Comparison of ENCODE assay signal across 22 mouse cellular contexts in genomic region chr3:37550594-37550993, GRCm38 (mm10).
"Had no signal": no experiment of that assay in that cellular context is flagged by ENCODE, and none has a peak within 500 bp of the region (broad histone marks: within the 10 kb centered on the region; RNA-seq: fewer than 3 reads in every experiment).

No protein-coding gene starts in this region.

- H3K4me1 ChIP-seq: limb, embryonic 15.5 days; neural tube, embryonic 12.5 days; neural tube, embryonic 15.5 days had no signal

- H3K36me3 ChIP-seq: limb, embryonic 12.5 days; limb, embryonic 15.5 days; neural tube, embryonic 12.5 days; neural tube, embryonic 15.5 days had no signal

- H3K4me3 ChIP-seq: left cerebral cortex, adult 2 months; limb, embryonic 12.5 days; limb, embryonic 15.5 days; neural tube, embryonic 12.5 days; neural tube, embryonic 15.5 days had no signal

- H3K9me3 ChIP-seq: limb, embryonic 12.5 days; limb, embryonic 15.5 days; neural tube, embryonic 12.5 days; neural tube, embryonic 15.5 days had no signal

- H3K4me2 ChIP-seq: limb, embryonic 12.5 days; limb, embryonic 15.5 days; midbrain, embryonic 11.5 days; neural tube, embryonic 12.5 days; neural tube, embryonic 15.5 days had no signal

- H3K27ac ChIP-seq: kidney, postnatal 0 days; left cerebral cortex, adult 2 months; limb, embryonic 12.5 days; limb, embryonic 15.5 days; neural tube, embryonic 12.5 days; neural tube, embryonic 15.5 days; stomach, postnatal 0 days had no signal

- H3K27me3 ChIP-seq: limb, embryonic 12.5 days; limb, embryonic 15.5 days; neural tube, embryonic 12.5 days; neural tube, embryonic 15.5 days had no signal

- DNase-seq: kidney, adult 18-20 months; kidney, adult 9 months; kidney, postnatal 25 days; layer of hippocampus, postnatal 36 days; left cerebral cortex, postnatal 4 days; lung, adult 2 months; lung, postnatal 14 days; lung, postnatal 4 days; midbrain, embryonic 14.5 days; thymus, adult 2 months; thymus, postnatal 14 days; thymus, postnatal 4 days had no signal

- H3K9ac ChIP-seq: limb, embryonic 12.5 days; limb, embryonic 15.5 days; neural tube, embryonic 12.5 days; neural tube, embryonic 15.5 days had no signal

- ATAC-seq: inflammation-experienced regulatory T-cells, adult 6 months; intestine, embryonic 16.5 days had no signal
